Mouse (Mus musculus) CD4-positive, CD25-positive, alpha-beta regulatory T cell, adult 4 months (primary cell): ENCODE results near the gene Pld6. TPM values are rescaled to one million over a fixed set of nuclear protein-coding genes. Genes with fewer than 3 reads are reported as not detected.
"Not testable (repeated sequence)": the region's sequence is repeated elsewhere in the genome, so short reads cannot be mapped to it uniquely, and the experiment has no call there.

Experiments
- ATAC-seq: one replicate; pipeline ENCODE4 v1.8.0; 2017
- polyA plus RNA-seq, 2 experiments: library from polyadenylated mRNA; unstranded; fragments of 100-300 nt; shearing (Covaris generic); gene quantifications; one replicate each; pipeline ENCODE4 v1.2.1; 2017

Gene Pld6
- polyA plus RNA-seq, 2 experiments from 2014 or later: 0.36 TPM; not detected in 1

DNA sequence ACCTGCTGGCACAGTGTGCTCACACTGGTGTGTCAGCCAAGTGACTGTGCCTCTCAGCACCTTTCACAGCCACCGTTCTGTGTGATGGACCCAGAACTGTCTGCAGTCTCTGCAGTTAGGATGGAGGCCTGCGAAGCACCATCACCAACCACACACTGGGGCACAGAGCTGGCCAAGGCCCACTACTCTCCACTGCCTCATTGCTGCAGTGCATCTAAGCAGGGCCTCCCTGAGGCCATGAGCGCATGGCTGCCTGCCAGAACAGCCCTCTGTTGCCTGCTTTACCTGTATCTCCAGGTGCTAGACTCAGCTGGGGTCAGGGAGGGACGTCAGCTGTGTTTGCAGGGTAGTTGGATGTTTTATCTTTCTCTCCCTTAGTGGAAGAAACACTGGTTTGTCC is 43.1 kb downstream of the Pld6 start:
- no peak for ATAC-seq

DNA sequence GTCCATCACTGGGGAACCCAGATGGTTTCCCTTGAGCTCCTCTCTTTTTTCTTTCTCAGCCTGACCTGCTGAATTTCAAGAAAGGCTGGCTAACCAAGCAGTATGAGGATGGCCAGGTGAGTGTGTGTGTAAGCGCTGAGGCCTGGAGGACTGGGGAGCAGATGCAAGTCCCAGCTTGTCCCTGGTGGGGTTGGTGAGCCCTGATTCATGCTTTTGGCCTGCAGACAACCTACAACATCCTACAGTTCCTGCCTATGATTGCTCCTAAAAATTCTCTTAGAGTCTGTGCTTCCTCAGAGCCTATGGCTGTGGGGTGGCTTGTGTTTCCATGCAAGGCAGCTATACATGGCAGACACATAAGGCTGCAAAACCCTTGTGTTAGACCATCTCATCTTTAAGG is 43.7 kb downstream of the Pld6 start:
- no peak for ATAC-seq

DNA sequence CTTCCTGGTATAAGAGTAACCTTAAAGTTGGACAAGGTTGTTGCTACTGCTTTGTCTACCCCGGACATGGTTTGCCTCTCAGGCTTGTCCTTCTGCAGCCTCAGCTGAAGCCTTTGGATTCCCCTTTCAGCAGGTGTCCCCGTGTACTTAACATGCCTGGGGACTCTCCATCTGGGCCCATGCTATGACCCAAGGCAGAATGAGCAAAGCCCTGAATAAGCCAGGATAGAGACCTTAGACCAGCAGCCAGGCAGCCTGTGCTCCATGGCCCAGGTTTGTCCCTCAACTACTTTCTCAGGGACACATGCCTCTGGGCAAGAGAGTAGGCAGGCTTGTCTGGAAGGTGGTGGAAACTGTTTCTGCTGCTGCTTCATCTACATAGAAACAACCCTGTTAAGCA is 44.1 kb downstream of the Pld6 start:
- no peak for ATAC-seq

GRCm38 (mm10) chr11:59741915-59742314 is 45.5 kb downstream of the Pld6 start:
- ATAC-seq: no peak

GRCm38 (mm10) chr11:59739996-59740395 is 47.4 kb downstream of the Pld6 start:
- ATAC-seq: no peak

DNA sequence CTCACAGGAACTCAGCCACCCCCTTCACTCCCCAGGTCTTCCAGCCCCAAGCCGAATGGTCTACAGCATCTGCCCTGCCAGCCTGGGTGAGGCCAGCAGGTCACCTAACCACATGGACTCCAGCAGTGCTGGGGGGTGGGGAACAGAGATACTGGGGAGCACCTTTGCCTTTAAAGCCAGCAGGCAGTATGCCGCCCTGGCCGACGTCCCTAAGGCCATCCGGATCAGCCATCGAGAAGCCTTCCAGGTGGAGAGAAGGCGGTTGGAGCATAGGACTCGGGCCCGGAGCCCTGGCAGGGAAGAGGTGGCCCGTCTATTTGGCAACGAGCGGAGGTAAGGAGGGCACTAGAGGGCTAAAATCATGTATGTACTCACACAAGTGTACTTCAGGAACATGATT is 50.2 kb downstream of the Pld6 start:
- no peak for ATAC-seq

DNA sequence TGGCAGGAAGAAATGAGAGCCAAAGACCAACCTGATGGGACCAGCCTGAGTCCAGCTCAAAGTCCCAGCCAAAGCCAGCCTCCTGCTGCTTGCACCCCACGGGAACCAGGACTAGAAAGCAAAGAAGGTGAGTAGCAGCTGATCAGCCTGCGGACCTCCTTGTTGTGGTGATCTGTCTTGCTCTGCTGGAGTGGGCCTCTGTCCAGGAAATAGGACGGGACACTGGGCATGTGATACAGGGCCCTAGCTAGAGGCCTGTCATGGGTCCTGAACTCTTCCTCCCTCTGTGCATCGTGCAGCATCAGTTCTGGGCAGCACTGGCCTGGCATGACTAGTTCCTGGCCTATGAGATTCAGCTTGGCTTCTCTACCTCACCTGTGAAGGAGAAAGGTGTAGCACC is 51.5 kb downstream of the Pld6 start:
- not testable (repeated sequence) for ATAC-seq

GRCm38 (mm10) chr11:59734335-59734734 is 53.1 kb downstream of the Pld6 start:
- ATAC-seq: no peak

Other genes with a start within 250 kb of the Pld6 start
- gene Nlrp3, start 246.1 kb downstream of the Pld6 start, polyA plus RNA-seq: not detected
- not detected for gene Olfr222, start 211.4 kb downstream of the Pld6 start, polyA plus RNA-seq
- not detected for gene Olfr223, start 194.4 kb downstream of the Pld6 start, polyA plus RNA-seq
- gene Mprip, start 126.3 kb downstream of the Pld6 start, polyA plus RNA-seq: 10 to 100 TPM; 21.3 to 29.6 TPM
- gene Flcn, start 22.4 kb upstream of the Pld6 start, polyA plus RNA-seq: 10 to 100 TPM; 26.9 to 39.0 TPM
- 1 to 10 TPM; 7.3 to 7.8 TPM for gene Nt5m, start 51.8 kb upstream of the Pld6 start, polyA plus RNA-seq
- gene Cops3, start 52.2 kb upstream of the Pld6 start, polyA plus RNA-seq: 10 to 100 TPM; 74.8 to 80.6 TPM
- gene Med9, start 160.6 kb upstream of the Pld6 start, polyA plus RNA-seq: 1 to 10 TPM; 4.5 to 5.3 TPM
- gene Rasd1, start 177.3 kb upstream of the Pld6 start, polyA plus RNA-seq: under 1 TPM; 0.52 to 0.59 TPM